Mouse (Mus musculus) C2C12 (cell line): ENCODE results near the gene Gucy2d.

Source experiments
- CTCF ChIP-seq: IDR thresholded peaks from one replicate; pipeline ENCODE4 v1.5.1; 2011; ENCODE audit not compliant: control insufficient read depth, insufficient read depth, insufficient read length
- FOSL1 ChIP-seq: IDR thresholded peaks from one replicate; pipeline ENCODE4 v1.8.0; 2011; ENCODE audit warnings: mild to moderate bottlenecking, low read length; ENCODE audit not compliant: poor library complexity, insufficient read depth, severe bottlenecking
- MAX ChIP-seq: IDR thresholded peaks from one replicate; pipeline ENCODE4 v1.6.1; 2011; ENCODE audit warnings: mild to moderate bottlenecking, control low read depth
- MYOG ChIP-seq: IDR thresholded peaks from one replicate; pipeline ENCODE4 v1.6.1; 2011; ENCODE audit not compliant: control insufficient read depth, insufficient read length; ENCODE audit errors: extremely low read depth

DNA sequence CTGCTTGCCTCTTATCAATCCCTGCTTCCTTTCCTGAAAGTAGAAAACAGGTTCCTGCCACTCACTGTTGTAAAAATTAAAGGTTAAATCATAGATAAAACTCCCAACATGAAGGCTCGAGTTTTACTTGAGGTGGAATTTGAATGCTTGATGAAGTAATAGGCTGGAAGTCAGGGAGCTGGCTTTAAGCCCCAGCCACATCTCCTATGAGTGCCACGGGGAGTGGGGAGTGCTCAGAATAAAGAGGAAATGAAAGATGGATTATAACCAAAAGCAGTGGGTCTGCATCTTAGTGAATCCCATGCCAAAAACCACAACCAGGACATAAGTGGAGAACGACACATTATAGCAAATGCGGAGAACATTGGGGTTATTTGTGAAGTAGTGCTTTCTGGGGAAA is 24.2 kb upstream of the Gucy2d start:
- no peak for TF ChIP-seq FOSL1
- TF ChIP-seq CTCF: no peak
- no peak for TF ChIP-seq MYOG
- no peak for TF ChIP-seq MAX
